Mouse (Mus musculus) neural tube, embryonic 13.5 days (tissue): ENCODE measurements around the gene Ndufb5. TPM values are rescaled to one million over a fixed set of nuclear protein-coding genes. Genes with fewer than 3 reads are reported as not detected.
"Not testable (repeated sequence)": the region's sequence is repeated elsewhere in the genome, so short reads cannot be mapped to it uniquely, and the experiment has no call there.

Source experiments
- ATAC-seq: fragments of 200-750 bp; cut with Nextera tagmentation; 2 replicates; pipeline ENCODE4 v1.8.0; 2017; ENCODE audit warnings: low read depth, mild to moderate bottlenecking, moderate TSS enrichment, moderate library complexity
- H3K27ac ChIP-seq: fragments of 300-500 bp; sonication (generic); replicated peaks from 2 replicates; pipeline ENCODE4 v1.5.1; 2015; ENCODE audit warnings: moderate library complexity, mild to moderate bottlenecking, inconsistent platforms
- H3K27me3 ChIP-seq: fragments of 300-500 bp; sonication (generic); 2 replicates; pipeline ENCODE4 v1.6.1; 2015; ENCODE audit warnings: mild to moderate bottlenecking, inconsistent platforms
- H3K36me3 ChIP-seq: fragments of 300-500 bp; sonication (generic); 2 replicates; pipeline ENCODE4 v1.6.1; 2015; ENCODE audit warnings: mild to moderate bottlenecking, inconsistent platforms
- H3K4me1 ChIP-seq: fragments of 300-500 bp; sonication (generic); replicated peaks from 2 replicates; pipeline ENCODE4 v1.6.1; 2015; ENCODE audit warnings: inconsistent platforms
- H3K4me2 ChIP-seq: fragments of 300-500 bp; sonication (generic); 2 replicates; pipeline ENCODE4 v1.6.1; 2015; ENCODE audit warnings: inconsistent platforms, mild to moderate bottlenecking, moderate library complexity
- H3K4me3 ChIP-seq: fragments of 300-500 bp; sonication (generic); 2 replicates; pipeline ENCODE4 v1.5.1; 2015; ENCODE audit warnings: mild to moderate bottlenecking, inconsistent platforms
- H3K9ac ChIP-seq: fragments of 300-500 bp; sonication (generic); 2 replicates; pipeline ENCODE4 v1.6.1; 2015; ENCODE audit warnings: moderate library complexity, mild to moderate bottlenecking, inconsistent platforms
- H3K9me3 ChIP-seq: fragments of 300-500 bp; sonication (generic); 2 replicates; pipeline ENCODE4 v1.6.1; 2016; ENCODE audit warnings: inconsistent platforms
- WGBS: fragments of 180-500 bp; shearing (Covaris S2); methylation state at CpG from one replicate; pipeline ENCODE4 v1.1.7; 2015; 5-methylcytosine and 5-hydroxymethylcytosine counted together
- polyA plus RNA-seq: library from polyadenylated mRNA; unstranded; fragments of >200 nt; fragmentation: Nextera tagmentation; extraction: Ambion mirVana; gene quantifications from 2 replicates; pipeline ENCODE4 v1.2.1, GENCODE M21; 2015

The Ndufb5 gene
- polyA plus RNA-seq, 1 experiment from 2014 or later: 354 TPM

DNA sequence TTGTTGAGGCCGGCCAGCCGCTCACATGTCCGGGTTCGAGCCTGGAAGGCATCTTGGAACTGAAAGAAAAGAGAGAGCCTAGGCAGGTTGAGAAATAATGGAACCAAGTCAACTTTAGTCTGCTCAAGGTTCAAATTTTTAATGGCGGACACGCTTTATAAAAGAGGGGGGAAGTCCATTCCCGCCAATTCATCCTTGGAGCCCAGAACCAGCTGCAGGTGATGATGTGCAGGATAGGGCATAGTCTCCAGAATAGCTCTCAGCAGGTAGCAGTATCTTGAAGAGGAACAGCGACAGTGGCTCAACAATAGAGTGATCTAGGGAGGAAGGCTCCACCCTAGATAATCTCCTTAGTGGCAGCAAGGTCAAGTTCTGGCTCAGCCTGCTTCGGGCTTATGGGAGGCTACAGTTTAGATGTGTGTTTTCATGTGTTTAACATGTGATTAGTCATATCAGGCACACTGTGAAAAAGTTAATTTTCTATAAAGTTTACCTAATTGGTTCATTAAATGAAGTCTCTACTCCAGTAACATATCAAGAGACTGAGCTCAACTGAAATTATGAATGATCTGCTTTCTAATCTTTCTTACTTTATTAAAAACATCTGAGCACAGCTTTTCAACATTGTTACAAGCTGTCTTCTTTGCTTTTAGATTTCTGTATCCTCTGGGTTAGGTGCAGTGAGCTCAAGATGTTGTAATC, 31.0 kb upstream of the Ndufb5 start, which contains the start of gene Actl6a:
Gene Actl6a (plus strand): TSS at position 652 of the 702 bp plus-strand sequence.
- WGBS: 80% methylated on average over 9 of the region's 9 CpGs
- H3K4me2 ChIP-seq, ATAC-seq: not testable (repeated sequence)

DNA sequence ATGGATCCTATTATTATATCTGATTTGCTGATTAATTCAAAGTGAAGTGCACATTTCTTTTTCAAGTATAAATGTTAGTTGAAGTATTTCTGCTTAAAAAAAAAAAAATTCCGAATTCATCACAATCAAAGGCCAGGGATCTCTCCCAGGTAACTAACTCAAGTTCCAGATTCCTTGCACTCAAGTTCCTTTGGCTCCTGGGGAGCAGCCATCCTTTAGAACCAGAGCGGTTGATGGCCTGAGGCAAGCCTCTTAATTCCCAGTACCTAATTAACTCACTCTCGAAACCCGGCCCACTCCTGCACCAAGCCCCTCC, 28.8 kb upstream of the Ndufb5 start:
- ATAC-seq: no peak
- Histone ChIP-seq H3K4me2 (peak overlapping the region; percentile 48), H3K27ac (peak overlapping the region; percentile 46; the same call in 1 of the 2 replicates), H3K27me3 (no peaks in the 10 kb centered on the region), H3K4me1 (peaks cover 19% of the 10 kb centered on the region), H3K9ac (no peak overlapping the region), H3K36me3 (peaks cover 18% of the 10 kb centered on the region), H3K9me3 (no peaks in the 10 kb centered on the region), H3K4me3 (peak overlapping the region; percentile 73)
- WGBS: 4% methylated on average over 4 of the region's 4 CpGs

More for the DNA sequence above, 31.0 kb upstream of the Ndufb5 start, which contains the start of gene Actl6a:
- H3K36me3 ChIP-seq, H3K27me3 ChIP-seq, H3K9ac ChIP-seq, H3K4me3 ChIP-seq, H3K9me3 ChIP-seq, H3K27ac ChIP-seq: not testable (repeated sequence)
- H3K4me1 ChIP-seq: peaks cover 15% of the 10 kb centered on the region

- peak overlapping the region; percentile 73 for H3K4me3 ChIP-seq
- peak; percentile 100 for ATAC-seq
- H3K4me2 ChIP-seq: peak overlapping the region; percentile 81
- under 1% methylated on average over 90 of the region's 90 CpGs for whole genome bisulfite sequencing
- H3K4me1 ChIP-seq: peaks cover 19% of the 10 kb centered on the region
- H3K36me3 ChIP-seq: peaks cover 24% of the 10 kb centered on the region
- no peaks in the 10 kb centered on the region for H3K27me3 ChIP-seq
- H3K27ac ChIP-seq: peak overlapping the region; percentile 93
- H3K9ac ChIP-seq: peak overlapping the region; percentile 85
- no peaks in the 10 kb centered on the region for H3K9me3 ChIP-seq
Measured at GRCm38 (mm10) chr3:32708368-32709231, 28.2 kb upstream of the Ndufb5 start.

- 13% methylated on average over 9 of the region's 9 CpGs for WGBS
- H3K4me3 ChIP-seq: peak overlapping the region; percentile 73
- peak overlapping the region; percentile 93 for H3K27ac ChIP-seq
- no peak for ATAC-seq
- no peaks in the 10 kb centered on the region for H3K27me3 ChIP-seq
- H3K36me3 ChIP-seq: peaks cover 32% of the 10 kb centered on the region
- H3K4me2 ChIP-seq: peak overlapping the region; percentile 81
- H3K4me1 ChIP-seq: peaks cover 19% of the 10 kb centered on the region
- H3K9me3 ChIP-seq: no peaks in the 10 kb centered on the region
- peak overlapping the region; percentile 85 for H3K9ac ChIP-seq
Measured at GRCm38 (mm10) chr3:32709388-32709787, 27.4 kb upstream of the Ndufb5 start.

DNA sequence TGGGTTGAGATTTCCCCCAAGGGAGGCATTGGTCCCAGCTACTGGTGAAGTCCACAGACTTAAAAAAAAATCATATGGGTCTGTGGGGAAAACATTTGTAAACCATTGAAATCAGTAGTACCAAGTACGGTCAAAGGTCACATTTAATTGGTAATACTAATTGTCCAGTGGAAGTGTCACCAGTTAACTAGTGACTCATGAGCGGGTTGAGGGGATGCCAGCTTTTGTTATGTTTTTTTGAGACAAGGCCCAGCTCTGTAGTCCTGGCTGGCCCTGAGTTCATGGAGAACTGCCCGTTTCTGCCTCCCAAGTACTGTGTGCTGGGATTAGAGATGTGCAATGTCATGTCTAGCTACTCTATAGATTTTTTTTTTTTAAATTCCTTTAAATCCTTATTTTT, 23.1 kb upstream of the Ndufb5 start:
- no peaks in the 10 kb centered on the region for H3K9me3 ChIP-seq
- no peak for ATAC-seq
- no peak overlapping the region for H3K27ac ChIP-seq
- peaks cover 19% of the 10 kb centered on the region for H3K4me1 ChIP-seq
- 88% methylated on average over 3 of the region's 3 CpGs for WGBS
- peaks cover 74% of the 10 kb centered on the region for H3K36me3 ChIP-seq
- no peak overlapping the region for H3K9ac ChIP-seq
- H3K27me3 ChIP-seq: no peaks in the 10 kb centered on the region
- no peak overlapping the region for H3K4me2 ChIP-seq
- H3K4me3 ChIP-seq: no peak overlapping the region

DNA sequence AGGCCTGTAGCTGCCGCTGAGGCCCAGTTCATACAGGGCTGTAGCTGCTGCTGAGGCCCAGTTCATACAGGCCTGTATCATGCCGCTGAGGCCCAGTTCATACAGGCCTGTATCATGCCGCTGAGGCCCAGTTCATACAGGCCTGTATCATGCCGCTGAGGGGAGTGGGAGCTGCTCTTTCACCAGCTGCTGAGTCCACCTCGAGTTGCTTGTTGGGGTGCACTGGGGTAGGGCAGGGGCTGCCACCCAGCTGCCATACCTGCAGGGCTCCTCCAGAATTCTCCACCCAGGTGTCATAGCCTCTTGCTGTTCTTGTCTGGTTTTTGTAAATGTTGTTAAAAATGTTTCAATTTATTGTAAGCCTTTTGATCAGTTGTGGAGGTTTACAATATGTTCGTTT, 19.4 kb upstream of the Ndufb5 start:
- H3K4me1 ChIP-seq, ATAC-seq, H3K4me2 ChIP-seq, H3K9ac ChIP-seq, H3K4me3 ChIP-seq, H3K9me3 ChIP-seq, H3K27ac ChIP-seq, H3K27me3 ChIP-seq: not testable (repeated sequence)
- peaks cover 96% of the 10 kb centered on the region for H3K36me3 ChIP-seq
- 96% methylated on average over 6 of the region's 6 CpGs for WGBS

DNA sequence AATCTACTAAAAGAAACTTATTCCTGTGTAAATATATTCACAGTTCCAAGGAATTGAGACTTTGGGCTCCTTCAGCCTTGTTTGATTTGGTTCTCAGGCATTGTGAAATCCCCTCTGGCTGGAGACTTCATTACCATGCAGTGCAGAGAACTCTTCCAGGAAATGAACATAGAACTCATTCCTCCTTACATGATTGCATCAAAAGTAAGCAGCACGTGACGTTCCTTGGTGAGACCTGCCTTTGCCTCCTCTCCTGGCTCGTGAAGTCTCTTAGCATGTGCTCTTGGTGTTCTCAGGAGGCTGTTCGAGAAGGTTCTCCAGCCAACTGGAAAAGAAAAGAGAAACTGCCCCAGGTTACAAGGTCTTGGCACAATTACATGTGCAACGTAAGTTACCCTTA, 18.5 kb upstream of the Ndufb5 start:
- peaks cover 96% of the 10 kb centered on the region for H3K36me3 ChIP-seq
- no peak for ATAC-seq
- no peak overlapping the region for H3K9ac ChIP-seq
- no peak overlapping the region for H3K4me2 ChIP-seq
- no peaks in the 10 kb centered on the region for H3K27me3 ChIP-seq
- WGBS: 96% methylated on average over 5 of the region's 5 CpGs
- H3K27ac ChIP-seq: no peak overlapping the region
- H3K9me3 ChIP-seq: no peaks in the 10 kb centered on the region
- no peak overlapping the region for H3K4me3 ChIP-seq
- no peaks in the 10 kb centered on the region for H3K4me1 ChIP-seq

GRCm38 (mm10) chr3:32724191-32724590, 12.6 kb upstream of the Ndufb5 start:
- no peaks in the 10 kb centered on the region for H3K9me3 ChIP-seq
- H3K4me3 ChIP-seq: no peak overlapping the region
- no peak overlapping the region for H3K4me2 ChIP-seq
- H3K4me1 ChIP-seq: no peaks in the 10 kb centered on the region
- no peak overlapping the region for H3K9ac ChIP-seq
- H3K27ac ChIP-seq: no peak overlapping the region
- no peaks in the 10 kb centered on the region for H3K27me3 ChIP-seq
- no peak for ATAC-seq
- H3K36me3 ChIP-seq: peaks cover 92% of the 10 kb centered on the region
- WGBS: 93% methylated on average over 7 of the region's 7 CpGs

GRCm38 (mm10) chr3:32725951-32726350, 10.8 kb upstream of the Ndufb5 start:
- Histone ChIP-seq H3K27ac (no peak overlapping the region), H3K9ac (no peak overlapping the region), H3K4me3 (no peak overlapping the region), H3K4me2 (no peak overlapping the region), H3K27me3 (no peaks in the 10 kb centered on the region), H3K36me3 (peaks cover 92% of the 10 kb centered on the region), H3K9me3 (no peaks in the 10 kb centered on the region), H3K4me1 (no peaks in the 10 kb centered on the region)
- no peak for ATAC-seq
- WGBS: 87% methylated on average over 5 of the region's 5 CpGs

- Histone ChIP-seq H3K9ac (no peak overlapping the region), H3K36me3 (peaks cover 92% of the 10 kb centered on the region), H3K4me3 (no peak overlapping the region), H3K4me2 (no peak overlapping the region), H3K9me3 (no peaks in the 10 kb centered on the region), H3K27me3 (no peaks in the 10 kb centered on the region), H3K4me1 (no peaks in the 10 kb centered on the region), H3K27ac (no peak overlapping the region)
- WGBS: 87% methylated on average over 4 of the region's 4 CpGs
- no peak for ATAC-seq
Measured at GRCm38 (mm10) chr3:32727861-32728260, 8.9 kb upstream of the Ndufb5 start.

DNA sequence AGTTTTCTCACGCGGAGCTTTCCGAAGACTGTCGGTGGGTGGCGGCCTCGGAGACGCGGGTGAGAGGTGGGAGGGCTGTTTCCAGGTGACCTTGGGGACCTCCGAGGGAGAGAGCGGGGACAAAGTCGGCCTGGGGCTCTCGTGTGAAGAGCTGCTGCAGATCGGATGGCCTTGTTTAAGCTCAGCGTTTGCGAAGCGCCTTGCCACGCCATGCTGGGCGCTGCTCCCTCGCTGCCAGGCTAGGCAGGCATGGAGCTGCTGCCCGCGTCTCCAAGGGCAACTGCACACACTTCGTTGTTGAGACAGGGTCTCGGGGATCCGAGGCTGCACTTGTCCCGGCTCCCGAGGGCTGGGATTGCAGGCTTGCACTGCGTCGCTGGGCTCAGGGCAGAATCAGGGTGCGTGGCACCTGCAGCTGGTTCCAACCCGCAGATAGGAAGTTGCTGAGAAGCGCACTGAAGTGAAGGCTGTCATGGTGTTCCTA, 424 bp downstream of the Ndufb5 start, which contains the start of gene Mrpl47:
Gene Mrpl47 (minus strand): TSS at position 434 of the 484 bp plus-strand sequence.
- Histone ChIP-seq H3K27ac (peak within 1 kb of the TSS; percentile 84), H3K4me3 (peak within 1 kb of the TSS; percentile 79), H3K27me3 (no peaks in the 10 kb centered on the region), H3K9ac (peak within 1 kb of the TSS; percentile 87), H3K4me2 (peak within 1 kb of the TSS; percentile 90), H3K4me1 (peaks cover 33% of the 10 kb centered on the region), H3K9me3 (no peaks in the 10 kb centered on the region), H3K36me3 (peaks cover 39% of the 10 kb centered on the region)
- under 1% methylated on average over 31 of the region's 31 CpGs for WGBS
- ATAC-seq: peak; percentile 61

DNA sequence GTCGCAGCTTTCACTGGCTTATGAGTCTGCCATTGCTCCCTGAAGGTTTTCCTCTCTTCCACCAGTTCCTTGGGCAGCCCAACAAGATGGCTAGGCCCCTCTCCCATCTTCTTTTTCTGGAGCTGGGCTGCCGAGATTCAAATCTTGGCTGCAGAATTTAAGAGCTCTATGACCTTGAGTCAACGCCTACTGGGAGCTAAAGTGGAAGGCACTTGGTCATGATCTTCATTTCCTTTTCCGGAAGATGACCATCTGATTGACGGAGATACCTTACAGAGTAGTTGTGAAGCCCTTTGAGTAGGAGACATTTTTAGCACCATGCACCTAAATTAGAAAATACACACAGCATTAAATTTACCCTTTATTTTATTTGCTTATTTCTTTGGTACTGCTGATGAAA, 1.8 kb downstream of the Ndufb5 start:
- no peak overlapping the region for H3K27ac ChIP-seq
- no peak for ATAC-seq
- H3K9me3 ChIP-seq: no peaks in the 10 kb centered on the region
- H3K27me3 ChIP-seq: no peaks in the 10 kb centered on the region
- H3K4me2 ChIP-seq: peak overlapping the region; percentile 90
- peaks cover 33% of the 10 kb centered on the region for H3K4me1 ChIP-seq
- 91% methylated on average over 5 of the region's 5 CpGs for WGBS
- H3K36me3 ChIP-seq: peaks cover 36% of the 10 kb centered on the region
- H3K9ac ChIP-seq: no peak overlapping the region
- no peak overlapping the region for H3K4me3 ChIP-seq
